Mouse (Mus musculus) thymus, postnatal 36 days (tissue): ENCODE data around the gene Il15ra.

ENCODE experiments used
- DNase-seq, 2 experiments: peaks; one replicate each; pipeline ENCODE4 v3.0.0; 2022; ENCODE audit warnings: mixed read lengths in 2 of 2

The Il15ra gene

DNA sequence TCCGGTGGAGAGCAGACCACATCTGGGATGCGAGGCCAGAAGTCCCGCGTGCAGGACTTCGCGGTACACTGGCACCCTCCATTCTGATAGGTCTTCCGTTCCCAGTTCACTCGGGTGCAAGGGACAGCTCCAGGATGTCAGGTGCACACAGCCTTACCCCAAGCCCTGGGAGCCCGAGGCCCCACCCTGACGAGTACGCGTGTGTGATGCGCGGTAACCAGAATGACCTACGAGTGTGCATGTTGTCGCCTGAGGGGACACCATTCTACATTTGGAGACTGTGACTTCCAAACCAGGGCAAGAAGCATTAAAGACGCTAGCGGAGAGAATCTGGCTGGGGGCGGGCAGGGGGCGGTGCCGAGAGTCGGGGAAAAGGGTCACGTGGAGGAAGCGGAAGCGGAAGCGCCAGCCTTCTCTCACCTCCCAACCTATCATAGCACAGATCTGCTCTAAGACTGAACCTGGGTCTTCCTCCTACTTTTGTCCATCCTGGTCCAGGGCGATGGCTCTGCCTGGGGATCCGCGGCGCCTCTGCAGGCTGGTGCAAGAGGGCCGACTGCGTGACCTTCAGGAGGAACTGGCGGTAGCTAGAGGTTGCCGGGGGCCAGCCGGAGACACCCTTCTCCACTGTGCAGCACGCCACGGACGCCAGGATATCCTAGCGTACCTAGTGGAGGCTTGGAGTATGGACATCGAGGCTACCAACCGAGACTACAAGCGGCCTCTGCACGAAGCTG, 73.2 kb downstream of the Il15ra start:
- peak; percentile 85 to 86 for DNase-seq
